Mouse (Mus musculus): ENCODE measurements at regions not wholly inside any gene's neighbourhood (a gene's known extent, or its start where the extent isn't known, plus 50 kb on each side); places are given as distances from the start of the nearest gene placed in this dataset.

GRCm38 (mm10) chr6:143609100-143609499 is 442.1 kb downstream of the Etnk1 start:
- ATAC-seq (replicated peaks; ENCODE audit: low read depth, poor library complexity, severe bottlenecking): peak; percentile 92

GRCm38 (mm10) chr6:143612966-143613365 is 445.9 kb downstream of the Etnk1 start:
- ATAC-seq (replicated peaks; ENCODE audit: low read depth, poor library complexity, severe bottlenecking): no peak

GRCm38 (mm10) chr6:143614431-143614987 is 447.5 kb downstream of the Etnk1 start:
- no peak for ATAC-seq (replicated peaks; ENCODE audit: low read depth, poor library complexity, severe bottlenecking)

- ATAC-seq (replicated peaks; ENCODE audit: low read depth, poor library complexity, severe bottlenecking): no peak
Measured at GRCm38 (mm10) chr6:143615361-143615760, 448.3 kb downstream of the Etnk1 start.

GRCm38 (mm10) chr6:143616386-143616785 is 449.4 kb downstream of the Etnk1 start:
- ATAC-seq (replicated peaks; ENCODE audit: low read depth, poor library complexity, severe bottlenecking): no peak; the same call in 1 of the 2 replicates

GRCm38 (mm10) chr6:143618558-143618957 is 451.5 kb downstream of the Etnk1 start:
- peak; percentile 70 for ATAC-seq (replicated peaks; ENCODE audit: low read depth, poor library complexity, severe bottlenecking)

GRCm38 (mm10) chr6:143620583-143620982 is 453.6 kb downstream of the Etnk1 start:
- ATAC-seq (replicated peaks; ENCODE audit: low read depth, poor library complexity, severe bottlenecking): peak; percentile 79

GRCm38 (mm10) chr6:143622161-143622560 is 455.1 kb downstream of the Etnk1 start:
- no peak for ATAC-seq (replicated peaks; ENCODE audit: low read depth, poor library complexity, severe bottlenecking)

- ATAC-seq (replicated peaks; ENCODE audit: low read depth, poor library complexity, severe bottlenecking): no peak
Measured at GRCm38 (mm10) chr6:143624901-143625300, 457.9 kb downstream of the Etnk1 start.

- no peak for ATAC-seq (replicated peaks; ENCODE audit: low read depth, poor library complexity, severe bottlenecking)
Measured at GRCm38 (mm10) chr6:143631581-143631980, 464.6 kb downstream of the Etnk1 start.

- no peak for ATAC-seq (replicated peaks; ENCODE audit: low read depth, poor library complexity, severe bottlenecking)
Measured at GRCm38 (mm10) chr6:143633710-143634109, 466.7 kb downstream of the Etnk1 start.

GRCm38 (mm10) chr6:143634334-143634733 is 467.3 kb downstream of the Etnk1 start:
- ATAC-seq (replicated peaks; ENCODE audit: low read depth, poor library complexity, severe bottlenecking): no peak

GRCm38 (mm10) chr6:143635043-143635442 is 468.0 kb downstream of the Etnk1 start:
- ATAC-seq (replicated peaks; ENCODE audit: low read depth, poor library complexity, severe bottlenecking): no peak

GRCm38 (mm10) chr6:143640652-143641051 is 473.6 kb downstream of the Etnk1 start:
- no peak for ATAC-seq (replicated peaks; ENCODE audit: low read depth, poor library complexity, severe bottlenecking)

- ATAC-seq (replicated peaks; ENCODE audit: low read depth, poor library complexity, severe bottlenecking): no peak
Measured at GRCm38 (mm10) chr6:143642052-143642451, 475.0 kb downstream of the Etnk1 start.

GRCm38 (mm10) chr6:143645989-143646388 is 479.0 kb downstream of the Etnk1 start:
- no peak for ATAC-seq (replicated peaks; ENCODE audit: low read depth, poor library complexity, severe bottlenecking)

- no peak for ATAC-seq (replicated peaks; ENCODE audit: low read depth, poor library complexity, severe bottlenecking)
Measured at GRCm38 (mm10) chr6:143648501-143648900, 481.5 kb downstream of the Etnk1 start.

- no peak for ATAC-seq (replicated peaks; ENCODE audit: low read depth, poor library complexity, severe bottlenecking)
Measured at GRCm38 (mm10) chr6:143656576-143656975, 489.6 kb downstream of the Etnk1 start.

- ATAC-seq (replicated peaks; ENCODE audit: low read depth, poor library complexity, severe bottlenecking): no peak
Measured at GRCm38 (mm10) chr6:143660837-143661236, 493.8 kb downstream of the Etnk1 start.

- ATAC-seq (replicated peaks; ENCODE audit: low read depth, poor library complexity, severe bottlenecking): no peak
Measured at GRCm38 (mm10) chr6:143663306-143663705, 496.3 kb downstream of the Etnk1 start.

- ATAC-seq (replicated peaks; ENCODE audit: low read depth, poor library complexity, severe bottlenecking): no peak
Measured at GRCm38 (mm10) chr6:143665374-143665773, 498.4 kb downstream of the Etnk1 start.

- no peak for ATAC-seq (replicated peaks; ENCODE audit: low read depth, poor library complexity, severe bottlenecking)
Measured at GRCm38 (mm10) chr6:143668551-143668950, 501.5 kb downstream of the Etnk1 start.

Data from common myeloid progenitor, adult 5-6 weeks (primary cell).